Mouse (Mus musculus) stomach, embryonic 15.5 days (tissue): ENCODE measurements around the gene Ankar. TPM values are rescaled to one million over a fixed set of nuclear protein-coding genes. Genes with fewer than 3 reads are reported as not detected.

Source experiments
- ATAC-seq: fragments of 200-750 bp; cut with Nextera tagmentation; 2 replicates; pipeline ENCODE4 v1.8.0; 2017; ENCODE audit warnings: low read depth, moderate number of reproducible peaks, moderate TSS enrichment; ENCODE audit not compliant: insufficient read depth, low FRiP score
- H3K27ac ChIP-seq: fragments of 300-500 bp; sonication (generic); 2 replicates; pipeline ENCODE4 v1.5.1; 2015; ENCODE audit warnings: mild to moderate bottlenecking, inconsistent platforms
- H3K27me3 ChIP-seq: fragments of 300-500 bp; sonication (generic); replicated peaks from 2 replicates; pipeline ENCODE4 v1.6.1; 2015; ENCODE audit warnings: inconsistent platforms
- H3K36me3 ChIP-seq: fragments of 300-500 bp; sonication (generic); 2 replicates; pipeline ENCODE4 v1.6.1; 2015; ENCODE audit warnings: inconsistent platforms
- H3K4me1 ChIP-seq: fragments of 300-500 bp; sonication (generic); 2 replicates; pipeline ENCODE4 v1.6.1; 2015; ENCODE audit warnings: inconsistent platforms
- H3K4me2 ChIP-seq: fragments of 300-500 bp; sonication (generic); 2 replicates; pipeline ENCODE4 v1.6.1; 2015; ENCODE audit warnings: mild to moderate bottlenecking, inconsistent platforms
- H3K4me3 ChIP-seq: fragments of 300-500 bp; sonication (generic); replicated peaks from 2 replicates; pipeline ENCODE4 v1.5.1; 2015; ENCODE audit warnings: inconsistent platforms
- H3K9ac ChIP-seq: fragments of 300-500 bp; sonication (generic); 2 replicates; pipeline ENCODE4 v1.6.1; 2015; ENCODE audit warnings: inconsistent platforms
- H3K9me3 ChIP-seq: fragments of 300-500 bp; sonication (generic); 2 replicates; pipeline ENCODE4 v1.6.1; 2016; ENCODE audit warnings: inconsistent platforms
- WGBS: fragments of 180-500 bp; shearing (Covaris S2); methylation state at CpG from one replicate; pipeline ENCODE4 v1.1.7; 2015; 5-methylcytosine and 5-hydroxymethylcytosine counted together
- polyA plus RNA-seq: library from polyadenylated mRNA; unstranded; fragments of >200 nt; fragmentation: Nextera tagmentation; extraction: Ambion mirVana; gene quantifications from 2 replicates; pipeline ENCODE4 v1.2.1, GENCODE M21; 2015

The Ankar gene
- polyA plus RNA-seq = not detected in 2 replicates

- Histone ChIP-seq H3K27ac (no peak within 1 kb of the TSS), H3K9ac (no peak within 1 kb of the TSS), H3K9me3 (no peaks in the 10 kb centered on the region), H3K36me3 (no peaks in the 10 kb centered on the region), H3K4me3 (no peak within 1 kb of the TSS), H3K4me1 (no peaks in the 10 kb centered on the region), H3K4me2 (no peak within 1 kb of the TSS), H3K27me3 (no peaks in the 10 kb centered on the region)
- WGBS = 83% methylated on average over 11 of the region's 11 CpGs
- ATAC-seq = no peak
Observed at GRCm38 (mm10) chr1:72700479-72700878, at the start of gene Ankar. Ankar (minus strand) TSS chr1:72700579.

DNA sequence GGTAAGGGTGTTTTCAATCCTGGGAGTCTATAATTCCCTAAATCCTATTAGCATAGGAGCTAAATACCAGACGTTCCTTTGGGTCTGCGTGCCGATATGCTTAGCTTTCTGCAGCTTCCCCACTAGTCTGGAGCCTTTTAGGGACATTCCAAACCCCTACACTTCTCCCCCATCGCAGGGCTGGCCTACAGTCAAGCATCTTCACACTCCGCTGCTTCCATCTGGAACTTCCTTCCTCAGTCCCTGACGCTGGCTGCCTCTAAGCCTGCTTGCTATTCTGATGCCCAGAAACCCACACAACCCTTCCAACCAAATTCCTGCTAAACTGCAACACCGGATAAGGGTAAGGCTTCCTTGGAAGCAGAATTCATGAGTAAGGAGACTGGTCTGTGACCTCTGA, 46.0 kb upstream of the Ankar start:
- Histone ChIP-seq H3K4me1 (no peaks in the 10 kb centered on the region), H3K9me3 (no peaks in the 10 kb centered on the region), H3K4me2 (no peak overlapping the region), H3K36me3 (no peaks in the 10 kb centered on the region), H3K9ac (no peak overlapping the region), H3K27ac (peak overlapping the region; percentile 88), H3K27me3 (no peaks in the 10 kb centered on the region), H3K4me3 (no peak overlapping the region)
- 57% methylated on average over 7 of the region's 7 CpGs for WGBS
- no peak for ATAC-seq

GRCm38 (mm10) chr1:72744816-72745506, 44.6 kb upstream of the Ankar start:
- no peaks in the 10 kb centered on the region for H3K4me1 ChIP-seq
- H3K36me3 ChIP-seq = no peaks in the 10 kb centered on the region
- no peak overlapping the region for H3K9ac ChIP-seq
- no peak overlapping the region for H3K4me3 ChIP-seq
- 40% methylated on average over 8 of the region's 8 CpGs for WGBS
- no peaks in the 10 kb centered on the region for H3K27me3 ChIP-seq
- no peak overlapping the region; the same call in 1 of the 2 replicates for H3K4me2 ChIP-seq
- ATAC-seq = peak; percentile 72
- H3K27ac ChIP-seq = peak overlapping the region; percentile 88
- H3K9me3 ChIP-seq = no peaks in the 10 kb centered on the region

DNA sequence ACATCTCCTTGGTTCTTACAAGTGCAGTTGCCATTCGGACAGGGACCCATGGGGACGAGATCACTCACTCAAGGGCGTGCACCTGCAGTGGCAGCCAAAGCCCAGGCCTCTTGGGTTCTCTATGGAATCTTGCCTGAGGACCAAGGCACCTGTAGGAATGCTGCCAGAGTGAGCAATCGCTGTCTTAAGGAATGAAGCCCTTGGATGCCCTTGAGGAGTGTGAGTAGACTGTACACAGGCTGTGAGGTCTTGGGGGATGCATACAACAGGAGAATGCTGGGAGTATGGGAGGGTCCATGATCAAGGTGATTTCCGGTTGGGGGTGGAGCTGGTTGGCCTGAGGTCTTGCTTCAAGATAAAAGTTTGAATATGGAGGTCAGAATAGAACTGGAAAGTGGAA, 41.0 kb upstream of the Ankar start:
- Histone ChIP-seq H3K9me3 (no peaks in the 10 kb centered on the region), H3K9ac (no peak overlapping the region), H3K36me3 (no peaks in the 10 kb centered on the region), H3K4me2 (no peak overlapping the region), H3K4me3 (no peak overlapping the region), H3K27ac (no peak overlapping the region), H3K4me1 (peaks cover 13% of the 10 kb centered on the region; the same call in 1 of the 2 replicates), H3K27me3 (no peaks in the 10 kb centered on the region)
- no peak for ATAC-seq
- WGBS = 88% methylated on average over 5 of the region's 5 CpGs

GRCm38 (mm10) chr1:72739681-72740063, 39.3 kb upstream of the Ankar start:
- H3K27ac ChIP-seq = peak overlapping the region; percentile 65; the same call in 1 of the 2 replicates
- no peak overlapping the region for H3K4me2 ChIP-seq
- H3K36me3 ChIP-seq = no peaks in the 10 kb centered on the region
- WGBS = 66% methylated on average over 10 of the region's 10 CpGs
- no peak for ATAC-seq
- peaks cover 15% of the 10 kb centered on the region; the same call in 1 of the 2 replicates for H3K4me1 ChIP-seq
- H3K4me3 ChIP-seq = no peak overlapping the region
- H3K9ac ChIP-seq = no peak overlapping the region
- H3K9me3 ChIP-seq = no peaks in the 10 kb centered on the region
- no peaks in the 10 kb centered on the region for H3K27me3 ChIP-seq

- 79% methylated on average over 15 of the region's 15 CpGs for whole genome bisulfite sequencing
- Histone ChIP-seq H3K9ac (no peak overlapping the region), H3K9me3 (no peaks in the 10 kb centered on the region), H3K4me1 (peaks cover 15% of the 10 kb centered on the region; the same call in 1 of the 2 replicates), H3K27me3 (no peaks in the 10 kb centered on the region), H3K27ac (peak overlapping the region; percentile 65; the same call in 1 of the 2 replicates), H3K36me3 (no peaks in the 10 kb centered on the region), H3K4me3 (no peak overlapping the region), H3K4me2 (no peak overlapping the region)
- no peak for ATAC-seq
Observed at GRCm38 (mm10) chr1:72738946-72739680, 38.7 kb upstream of the Ankar start.

DNA sequence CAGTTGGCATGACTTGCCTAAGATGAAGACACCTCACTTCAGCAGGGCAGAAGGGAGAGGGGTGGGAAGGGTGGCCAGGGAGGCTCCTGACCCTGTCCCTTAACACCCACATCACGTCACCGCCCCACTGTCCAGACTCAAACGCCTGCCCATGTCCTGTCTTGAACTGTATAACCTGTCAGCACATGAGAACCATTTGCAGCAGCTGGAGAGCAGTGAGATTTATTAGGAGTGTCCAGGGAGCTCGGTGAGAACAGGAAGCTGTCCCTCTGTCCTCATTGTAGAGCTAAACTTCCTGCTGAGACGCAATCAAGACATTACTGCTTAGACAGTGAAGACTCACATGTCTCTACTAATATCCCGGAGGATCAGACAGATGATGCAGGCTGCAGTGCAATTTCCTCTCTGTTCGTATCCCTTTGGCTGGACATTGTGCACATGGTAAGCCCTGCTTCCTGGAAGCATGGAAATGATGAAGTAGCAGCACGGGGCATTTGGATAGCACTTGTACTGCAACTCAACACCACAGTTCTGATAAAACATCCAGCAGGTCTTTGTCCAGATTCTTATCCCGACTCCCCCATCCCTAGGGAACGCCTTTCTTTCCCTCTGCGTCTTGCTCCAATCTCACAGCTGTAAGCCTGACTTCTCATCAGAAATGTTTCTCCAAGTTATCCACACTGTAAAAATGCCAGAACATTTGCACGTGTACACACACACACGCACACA, 36.2 kb upstream of the Ankar start:
- no peak for ATAC-seq
- Histone ChIP-seq H3K4me3 (no peak overlapping the region), H3K36me3 (no peaks in the 10 kb centered on the region), H3K4me2 (no peak overlapping the region), H3K27ac (no peak overlapping the region), H3K9me3 (no peaks in the 10 kb centered on the region), H3K9ac (no peak overlapping the region), H3K27me3 (no peaks in the 10 kb centered on the region), H3K4me1 (peaks cover 15% of the 10 kb centered on the region; the same call in 1 of the 2 replicates)
- WGBS = 40% methylated on average over 13 of the region's 13 CpGs

DNA sequence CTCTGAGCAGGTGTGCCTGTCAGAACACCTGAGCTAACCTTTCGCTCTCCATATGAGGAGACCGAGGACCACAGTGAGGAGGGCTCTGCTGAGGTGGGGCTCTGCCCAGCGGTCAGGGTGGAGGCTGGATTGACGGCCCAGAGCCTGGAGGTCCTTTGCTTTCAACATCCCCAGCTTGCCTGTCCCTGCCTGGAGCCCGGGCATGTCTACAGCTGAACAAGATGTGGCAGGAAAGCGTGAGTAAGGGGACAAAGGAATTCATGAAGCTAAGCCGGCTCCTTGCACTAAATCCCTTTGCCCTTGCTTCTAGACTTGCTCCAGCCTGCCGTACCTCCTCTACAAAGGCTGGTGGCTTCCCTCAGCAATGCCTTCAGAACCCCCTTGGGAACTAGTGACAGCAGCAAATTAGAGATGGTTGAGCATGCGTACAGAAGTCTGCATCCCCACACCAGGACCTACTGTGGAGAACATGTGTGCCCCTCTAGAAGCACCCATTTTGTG, 32.9 kb upstream of the Ankar start:
- H3K4me1 ChIP-seq = peaks cover 10% of the 10 kb centered on the region; the same call in 1 of the 2 replicates
- H3K4me2 ChIP-seq = no peak overlapping the region
- no peak overlapping the region for H3K4me3 ChIP-seq
- no peak for ATAC-seq
- H3K9ac ChIP-seq = no peak overlapping the region
- H3K27me3 ChIP-seq = no peaks in the 10 kb centered on the region
- no peaks in the 10 kb centered on the region for H3K36me3 ChIP-seq
- 87% methylated on average over 9 of the region's 9 CpGs for WGBS
- H3K9me3 ChIP-seq = no peaks in the 10 kb centered on the region
- peak overlapping the region; percentile 53; the same call in 1 of the 2 replicates for H3K27ac ChIP-seq

DNA sequence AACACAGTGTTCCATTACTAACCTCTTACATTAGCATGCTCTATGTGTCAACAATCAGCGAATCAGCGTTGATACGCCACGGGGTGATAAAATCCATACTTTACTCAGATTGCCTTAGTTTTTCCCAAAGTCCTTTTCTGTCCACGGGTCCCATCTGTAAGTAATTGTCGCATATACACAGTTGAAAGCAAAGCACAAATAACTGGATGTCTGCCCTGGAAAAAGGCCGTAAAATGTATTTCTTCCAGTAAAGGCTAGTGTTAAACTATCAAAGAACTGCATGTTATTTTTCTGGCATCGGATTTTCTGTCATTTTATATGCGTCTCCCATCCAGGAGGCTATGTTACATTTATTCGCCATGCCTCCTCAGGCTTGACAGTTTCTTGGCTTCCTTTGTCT, 29.7 kb upstream of the Ankar start:
- no peak for ATAC-seq
- no peak overlapping the region for H3K27ac ChIP-seq
- no peak overlapping the region for H3K4me2 ChIP-seq
- H3K4me3 ChIP-seq = no peak overlapping the region
- H3K4me1 ChIP-seq = no peaks in the 10 kb centered on the region
- H3K36me3 ChIP-seq = no peaks in the 10 kb centered on the region
- no peaks in the 10 kb centered on the region for H3K27me3 ChIP-seq
- no peaks in the 10 kb centered on the region for H3K9me3 ChIP-seq
- WGBS = 57% methylated on average over 10 of the region's 10 CpGs
- no peak overlapping the region for H3K9ac ChIP-seq

DNA sequence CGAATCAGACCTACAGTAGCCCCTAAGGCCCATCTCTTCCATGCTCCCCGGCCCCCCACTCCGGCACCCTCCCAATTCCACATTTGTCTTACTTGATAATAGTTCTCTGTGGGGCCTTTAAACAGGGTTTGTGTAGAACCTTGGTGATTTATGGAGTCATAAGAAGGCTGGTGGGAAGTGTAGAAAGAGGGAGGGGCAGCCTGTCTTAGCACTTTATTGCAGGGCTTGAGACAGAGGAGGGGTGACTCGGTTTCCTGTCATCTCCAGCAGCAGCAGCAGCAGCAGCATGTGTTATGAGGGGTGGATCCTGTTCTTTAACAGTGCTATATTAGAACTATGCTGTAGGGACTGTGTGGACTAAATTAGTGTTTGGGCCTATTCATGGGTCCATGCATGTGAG, 28.4 kb upstream of the Ankar start:
- Histone ChIP-seq H3K4me1 (no peaks in the 10 kb centered on the region), H3K27me3 (no peaks in the 10 kb centered on the region), H3K36me3 (no peaks in the 10 kb centered on the region), H3K9ac (no peak overlapping the region), H3K4me2 (no peak overlapping the region), H3K9me3 (no peaks in the 10 kb centered on the region), H3K4me3 (no peak overlapping the region), H3K27ac (no peak overlapping the region)
- 57% methylated on average over 4 of the region's 4 CpGs for WGBS
- no peak for ATAC-seq

- Histone ChIP-seq H3K4me3 (no peak overlapping the region), H3K36me3 (no peaks in the 10 kb centered on the region), H3K27ac (no peak overlapping the region), H3K9ac (no peak overlapping the region), H3K27me3 (no peaks in the 10 kb centered on the region), H3K4me1 (no peaks in the 10 kb centered on the region), H3K9me3 (no peaks in the 10 kb centered on the region), H3K4me2 (no peak overlapping the region)
- no peak for ATAC-seq
- WGBS = 87% methylated on average over 13 of the region's 13 CpGs
Observed at GRCm38 (mm10) chr1:72725941-72726340, 25.6 kb upstream of the Ankar start.

DNA sequence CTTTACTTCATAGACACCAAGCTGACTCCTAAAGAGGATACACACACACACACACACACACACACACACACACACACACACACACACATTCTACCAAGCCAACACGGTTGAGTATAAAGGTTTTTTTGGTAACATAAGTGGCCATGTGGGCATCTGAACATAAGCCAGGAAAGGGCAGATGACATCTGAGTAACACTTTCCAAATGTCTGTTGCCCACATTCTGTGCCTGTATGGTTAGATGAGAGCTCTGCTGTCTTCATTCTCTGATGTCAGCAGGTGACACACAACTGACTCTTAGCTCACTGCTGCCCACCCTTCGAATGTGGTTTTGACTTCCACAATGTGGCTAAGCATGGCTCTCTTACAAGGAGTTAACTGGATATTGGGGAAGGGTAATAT, 24.0 kb upstream of the Ankar start:
- H3K4me3 ChIP-seq = no peak overlapping the region
- no peak overlapping the region for H3K9ac ChIP-seq
- H3K4me2 ChIP-seq = no peak overlapping the region
- no peak for ATAC-seq
- H3K27me3 ChIP-seq = no peaks in the 10 kb centered on the region
- no peaks in the 10 kb centered on the region for H3K9me3 ChIP-seq
- 78% methylated on average over 2 of the region's 2 CpGs for WGBS
- H3K27ac ChIP-seq = no peak overlapping the region
- no peaks in the 10 kb centered on the region for H3K4me1 ChIP-seq
- H3K36me3 ChIP-seq = no peaks in the 10 kb centered on the region
